Mouse (Mus musculus) testis, adult 2 months (tissue): ENCODE measurements at regions not wholly inside any gene's neighbourhood (a gene's known extent, or its start where the extent isn't known, plus 50 kb on each side); places are given as distances from the start of the nearest gene placed in this dataset.

ENCODE experiments used
- CTCF ChIP-seq: fragments of 200-500 bp; IDR thresholded peaks from 2 replicates; pipeline ENCODE4 v1.5.1; 2012; ENCODE audit warnings: low read depth, mild to moderate bottlenecking, inconsistent platforms, low read length, moderate library complexity; ENCODE audit not compliant: control insufficient read depth, insufficient read depth, insufficient replicate concordance
- POLR2A ChIP-seq: fragments of 200-500 bp; IDR thresholded peaks from 2 replicates; pipeline ENCODE4 v1.6.1; 2012; ENCODE audit warnings: low read depth, mild to moderate bottlenecking, inconsistent platforms, low read length, moderate library complexity; ENCODE audit not compliant: control insufficient read depth

DNA sequence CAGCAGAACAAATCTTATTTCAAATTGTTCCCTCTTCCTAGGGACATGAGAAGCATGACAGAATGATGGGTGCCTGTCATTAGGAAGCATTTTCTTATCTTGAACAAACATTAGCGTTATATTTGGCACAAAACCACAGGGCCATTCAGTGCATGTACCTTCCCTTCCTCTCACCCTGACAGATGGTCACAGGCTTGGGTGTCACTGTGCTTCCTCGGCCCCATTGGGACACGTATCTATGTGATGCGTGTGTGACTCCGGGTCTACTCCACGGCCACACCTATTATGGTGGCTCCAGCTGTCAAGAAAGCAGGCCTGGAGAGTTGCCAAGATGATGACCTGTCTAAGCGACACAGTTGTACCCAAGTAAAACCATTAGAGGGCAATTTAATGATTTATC is 298.5 kb upstream of the Pabpc6 start:
- TF ChIP-seq CTCF (no peak), POLR2A (no peak)
